Mouse (Mus musculus) fat pad, adult 2 months (tissue): Measurements from ENCODE around the gene Vamp8.
A peak's percentile ranks its signal among the peaks of the same experiment; 100 is the strongest.

Experiments
- DNase-seq: peaks from one replicate; pipeline ENCODE4 v3.0.0-alpha.2; 2011; ENCODE audit warnings: low read depth, low spot score; ENCODE audit errors: extremely low read depth

Vamp8 gene

GRCm38 (mm10) chr6:72355066-72355911 lies 35.2 kb downstream of the Vamp8 start, which contains the start of gene Tmem150a:
TSS of gene Tmem150a (plus strand) at chr6:72355447.
- no peak for DNase-seq

DNA sequence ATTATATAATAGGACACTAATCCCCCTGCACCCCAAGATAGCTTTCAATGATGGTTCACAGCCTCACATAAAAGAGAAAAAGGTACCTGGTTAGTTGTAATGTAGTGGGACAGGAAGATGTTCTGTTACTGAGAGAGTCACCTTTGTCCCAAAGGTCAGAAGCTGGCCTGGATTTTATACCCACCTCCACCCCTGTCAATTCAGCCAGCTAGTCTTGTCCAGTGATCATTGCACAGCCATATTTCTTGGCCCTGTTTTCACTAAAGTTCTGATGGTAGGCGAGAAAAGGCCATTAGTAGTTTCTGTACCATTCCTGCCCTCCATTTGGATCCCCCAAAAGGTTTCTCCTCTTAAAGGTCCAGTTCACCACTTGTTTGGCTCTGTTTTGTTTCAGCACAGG lies 36.5 kb downstream of the Vamp8 start:
- DNase-seq: no peak

- no peak for DNase-seq
These were observed 37.7 kb downstream of the Vamp8 start for GRCm38 (mm10) chr6:72352636-72353405.

- DNase-seq: no peak
These were observed 40.3 kb downstream of the Vamp8 start for GRCm38 (mm10) chr6:72350214-72350613.

GRCm38 (mm10) chr6:72348411-72348810 lies 42.1 kb downstream of the Vamp8 start:
- no peak for DNase-seq

DNA sequence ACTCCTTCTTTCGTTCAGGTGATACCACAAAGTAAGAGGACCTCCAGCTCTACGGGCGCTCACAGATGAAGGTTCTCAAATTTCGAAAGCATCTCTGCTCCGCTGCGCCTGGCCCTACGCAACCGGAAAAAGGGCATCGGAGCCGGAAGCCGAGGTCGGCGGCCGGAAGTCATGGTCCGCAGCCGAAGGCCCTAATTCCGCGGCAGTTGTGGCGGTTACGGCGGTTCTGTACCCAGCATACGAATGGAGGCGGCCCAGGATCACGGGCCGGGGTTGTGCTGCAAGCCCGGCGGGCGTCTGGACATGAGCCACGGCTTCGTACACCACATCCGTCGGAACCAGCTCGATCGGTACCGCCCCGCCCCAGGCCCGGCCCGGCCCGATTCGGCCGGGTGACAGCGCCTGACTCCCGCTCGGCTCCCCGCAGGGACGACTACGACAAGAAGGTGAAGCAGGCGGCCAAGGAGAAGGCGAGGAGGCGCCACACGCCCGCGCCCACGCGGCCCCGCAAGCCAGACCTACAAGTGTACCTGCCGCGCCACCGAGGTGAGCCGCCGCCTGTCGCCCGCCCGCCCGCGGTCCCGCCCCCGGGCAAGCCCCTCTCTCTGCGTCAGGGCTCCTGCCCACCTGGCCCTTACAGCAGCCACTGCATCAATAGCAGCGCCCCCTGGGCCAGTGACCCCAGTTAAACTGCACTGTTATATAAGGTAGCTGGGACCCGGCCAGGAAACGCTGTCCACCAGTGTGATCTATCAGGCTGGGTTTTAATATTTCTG lies 43.1 kb downstream of the Vamp8 start, which contains the start of gene 0610030E20Rik:
Gene 0610030E20Rik (plus strand): TSS at position 152 of the 776 bp plus-strand sequence.
- no peak for DNase-seq

- DNase-seq: no peak
These were observed 44.2 kb downstream of the Vamp8 start for GRCm38 (mm10) chr6:72346261-72346660.

GRCm38 (mm10) chr6:72345633-72346032 lies 44.9 kb downstream of the Vamp8 start:
- DNase-seq: no peak

DNA sequence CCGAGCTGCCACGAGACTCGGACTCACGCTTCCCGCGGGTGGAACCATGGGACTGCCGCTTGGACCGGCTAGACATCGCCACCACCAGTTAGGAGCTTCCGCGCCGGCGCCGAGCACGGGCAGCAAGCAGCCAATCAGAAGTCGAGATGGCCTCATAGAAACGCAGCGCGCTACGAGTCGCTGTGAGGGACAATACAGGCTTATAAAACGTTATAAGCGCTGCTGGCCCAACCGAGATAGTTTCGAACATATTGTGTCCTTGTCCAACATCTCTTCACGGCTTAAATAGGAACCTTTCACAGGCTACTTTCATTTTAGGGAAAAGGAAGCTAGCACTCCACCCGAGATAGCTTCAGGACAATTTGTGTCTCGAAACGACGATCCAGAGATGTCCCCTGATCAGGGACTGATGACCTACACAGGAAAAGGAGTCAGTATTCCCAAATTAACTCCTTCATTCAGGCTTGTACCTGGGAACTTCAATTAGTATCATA lies 45.4 kb downstream of the Vamp8 start, which contains the start of gene Usp39:
Gene Usp39 (minus strand): TSS at position 111 of the 494 bp plus-strand sequence.
- DNase-seq: peak; percentile 54

- no peak for DNase-seq
These were observed 46.0 kb downstream of the Vamp8 start for GRCm38 (mm10) chr6:72344396-72345073.

GRCm38 (mm10) chr6:72340481-72340880 lies 50.0 kb downstream of the Vamp8 start:
- DNase-seq: no peak
